Comparison of ENCODE assay signal across 24 mouse cellular contexts in the genomic region with DNA sequence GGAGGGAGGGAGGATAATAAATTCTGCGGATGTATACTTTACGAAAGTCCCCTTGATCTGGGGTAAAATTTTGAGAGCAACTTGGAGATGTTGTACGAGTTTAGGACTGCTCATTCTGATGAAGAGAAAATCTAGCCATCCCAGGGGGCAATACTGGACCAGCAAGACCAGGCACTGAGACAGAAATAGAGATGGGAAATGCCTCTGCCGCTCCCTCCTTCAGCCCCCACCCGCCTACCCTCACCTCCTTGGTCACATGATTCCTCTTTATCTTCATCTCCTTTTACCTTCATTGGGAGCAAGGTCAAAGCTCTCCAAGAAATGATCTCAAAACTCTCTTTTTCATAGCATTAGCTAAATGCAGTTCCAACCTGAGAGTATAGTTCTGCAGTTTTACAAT.
"Had no signal": no experiment of that assay in that cellular context is flagged by ENCODE, and none has a peak within 500 bp of the region (broad histone marks: within the 10 kb centered on the region; RNA-seq: fewer than 3 reads in every experiment).

No protein-coding gene starts in this region.

- DNase-seq: gastrocnemius, postnatal 14 days; gastrocnemius, postnatal 36 days; heart, adult 2 months; heart, postnatal 14 days; heart, postnatal 36 days; kidney, adult 11 months; kidney, adult 2 months; kidney, adult 9 months; kidney, postnatal 14 days; kidney, postnatal 36 days; layer of hippocampus, adult 9-11 months; layer of hippocampus, postnatal 36 days; left cerebral cortex, postnatal 4 days had no signal

- H3K9ac ChIP-seq: heart, embryonic 13.5 days; heart, embryonic 15.5 days; hindbrain, embryonic 13.5 days; hindbrain, embryonic 15.5 days; kidney, embryonic 15.5 days; limb, embryonic 13.5 days; limb, embryonic 15.5 days had no signal

- H3K9me3 ChIP-seq: heart, embryonic 13.5 days; heart, embryonic 15.5 days; hindbrain, embryonic 13.5 days; hindbrain, embryonic 15.5 days; kidney, embryonic 15.5 days; limb, embryonic 13.5 days; limb, embryonic 15.5 days had no signal

- H3K4me1 ChIP-seq: kidney, embryonic 15.5 days; limb, embryonic 13.5 days; limb, embryonic 15.5 days had no signal

- H3K27ac ChIP-seq: heart, adult 2 months; heart, embryonic 13.5 days; heart, embryonic 15.5 days; hindbrain, embryonic 13.5 days; hindbrain, embryonic 15.5 days; hindbrain, postnatal 0 days; kidney, embryonic 15.5 days; kidney, postnatal 0 days; limb, embryonic 13.5 days; limb, embryonic 15.5 days had no signal

- H3K36me3 ChIP-seq: heart, embryonic 15.5 days; hindbrain, embryonic 15.5 days; limb, embryonic 15.5 days had no signal

- H3K27me3 ChIP-seq: heart, embryonic 13.5 days; heart, embryonic 15.5 days; hindbrain, embryonic 13.5 days; hindbrain, embryonic 15.5 days; kidney, embryonic 15.5 days; limb, embryonic 13.5 days; limb, embryonic 15.5 days had no signal

- H3K4me3 ChIP-seq: heart, adult 2 months; heart, embryonic 13.5 days; heart, embryonic 15.5 days; hindbrain, embryonic 13.5 days; hindbrain, embryonic 15.5 days; kidney, embryonic 15.5 days; limb, embryonic 13.5 days; limb, embryonic 15.5 days had no signal

- H3K4me2 ChIP-seq: heart, embryonic 11.5 days; heart, embryonic 13.5 days; heart, embryonic 15.5 days; hindbrain, embryonic 13.5 days; hindbrain, embryonic 15.5 days; kidney, embryonic 15.5 days; limb, embryonic 13.5 days; limb, embryonic 15.5 days had no signal

- ATAC-seq: hindbrain, postnatal 0 days; intestine, embryonic 16.5 days had no signal
